Mouse (Mus musculus) forebrain, embryonic 13.5 days (tissue): ENCODE measurements around the gene Grk4. TPM values are rescaled to one million over a fixed set of nuclear protein-coding genes. Genes with fewer than 3 reads are reported as not detected.
A peak's percentile ranks its signal among the peaks of the same experiment; 100 is the strongest.
"Not testable (repeated sequence)": the region's sequence is repeated elsewhere in the genome, so short reads cannot be mapped to it uniquely, and the experiment has no call there.

Experiments
- ATAC-seq: fragments of 200-750 bp; cut with Nextera tagmentation; 2 replicates; pipeline ENCODE4 v1.8.0; 2017
- H3K27ac ChIP-seq: fragments of 300-500 bp; sonication (generic); 2 replicates; pipeline ENCODE4 v1.5.1; 2015; ENCODE audit warnings: inconsistent platforms, mild to moderate bottlenecking, moderate library complexity
- H3K27me3 ChIP-seq: fragments of 300-500 bp; sonication (generic); 2 replicates; pipeline ENCODE4 v1.6.1; 2015; ENCODE audit warnings: mild to moderate bottlenecking, inconsistent platforms
- H3K36me3 ChIP-seq: fragments of 300-500 bp; sonication (generic); 2 replicates; pipeline ENCODE4 v1.6.1; 2015; ENCODE audit warnings: mild to moderate bottlenecking, inconsistent platforms; ENCODE audit not compliant: poor library complexity, severe bottlenecking
- H3K4me1 ChIP-seq: fragments of 300-500 bp; sonication (generic); 2 replicates; pipeline ENCODE4 v1.6.1; 2015; ENCODE audit warnings: inconsistent platforms
- H3K4me2 ChIP-seq: fragments of 300-500 bp; sonication (generic); 2 replicates; pipeline ENCODE4 v1.6.1; 2015; ENCODE audit warnings: inconsistent platforms, mild to moderate bottlenecking, moderate library complexity
- H3K4me3 ChIP-seq: fragments of 300-500 bp; sonication (generic); 2 replicates; pipeline ENCODE4 v1.5.1; 2015; ENCODE audit warnings: mild to moderate bottlenecking, inconsistent platforms
- H3K9ac ChIP-seq: fragments of 300-500 bp; sonication (generic); 2 replicates; pipeline ENCODE4 v1.6.1; 2015; ENCODE audit warnings: mild to moderate bottlenecking, inconsistent platforms
- H3K9me3 ChIP-seq: fragments of 300-500 bp; sonication (generic); replicated peaks from 2 replicates; pipeline ENCODE4 v1.6.1; 2016; ENCODE audit warnings: inconsistent platforms
- WGBS: fragments of 180-500 bp; shearing (Covaris S2); methylation state at CpG from one replicate; pipeline ENCODE4 v1.1.7; 2015; 5-methylcytosine and 5-hydroxymethylcytosine counted together
- polyA plus RNA-seq: library from polyadenylated mRNA; unstranded; fragments of >200 nt; fragmentation: Nextera tagmentation; extraction: Ambion mirVana; gene quantifications from 2 replicates; pipeline ENCODE4 v1.2.1, GENCODE M21; 2015

Grk4 gene
- polyA plus RNA-seq, 1 experiment from 2014 or later, result 1.0 TPM

DNA sequence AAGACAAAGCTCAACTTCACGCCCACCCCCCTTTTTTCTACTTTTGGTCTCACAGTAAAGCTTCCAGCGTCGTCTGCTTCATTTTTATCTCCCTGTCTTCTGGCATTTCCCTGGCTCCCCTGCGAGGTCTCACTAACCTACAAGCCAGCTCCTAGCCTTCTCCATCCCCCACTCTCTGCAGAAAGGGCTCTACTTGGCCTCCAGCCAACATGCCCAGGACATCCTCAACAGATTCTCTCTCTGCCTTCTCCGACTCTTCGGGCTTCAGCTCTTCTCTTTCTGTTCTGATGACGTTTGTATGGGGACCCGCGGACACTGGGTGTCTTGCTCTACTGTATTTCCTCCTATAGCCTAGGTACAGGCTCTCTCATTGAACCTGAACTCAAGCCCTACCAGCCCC, 5.3 kb upstream of the Grk4 start:
- 92% methylated on average over 9 of the region's 9 CpGs for WGBS
- no peak for ATAC-seq
- H3K27ac ChIP-seq, result no peak overlapping the region
- no peak overlapping the region for H3K9ac ChIP-seq
- H3K4me1 ChIP-seq, result peaks cover 8% of the 10 kb centered on the region
- H3K4me3 ChIP-seq, result no peak overlapping the region
- H3K9me3 ChIP-seq, result no peaks in the 10 kb centered on the region
- no peaks in the 10 kb centered on the region for H3K27me3 ChIP-seq
- no peak overlapping the region for H3K4me2 ChIP-seq
- H3K36me3 ChIP-seq, result peaks cover 73% of the 10 kb centered on the region

DNA sequence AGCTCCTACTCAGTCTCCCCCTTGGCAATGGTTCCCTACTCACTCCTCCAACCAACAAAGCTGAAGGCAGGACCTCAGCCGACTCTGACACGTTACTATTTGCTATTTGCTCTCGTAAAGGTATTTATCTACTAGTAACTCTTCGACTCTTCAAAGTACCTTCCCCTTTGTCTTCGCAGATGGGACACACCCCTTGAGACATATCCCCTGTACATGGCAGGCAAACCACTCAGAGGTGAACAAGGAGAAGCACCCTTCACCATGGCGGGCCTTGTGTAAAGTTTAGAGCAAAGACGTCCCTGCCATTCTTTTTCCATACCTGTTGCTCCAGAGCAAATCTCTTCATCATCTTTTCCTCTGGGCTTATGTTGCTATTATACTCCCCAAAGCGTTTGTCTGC, 2.6 kb upstream of the Grk4 start:
- H3K9me3 ChIP-seq, result no peaks in the 10 kb centered on the region
- no peak overlapping the region for H3K4me3 ChIP-seq
- no peaks in the 10 kb centered on the region for H3K27me3 ChIP-seq
- H3K4me2 ChIP-seq, result no peak overlapping the region
- H3K9ac ChIP-seq, result no peak overlapping the region
- ATAC-seq, result no peak
- 97% methylated on average over 8 of the region's 8 CpGs for WGBS
- peaks cover 8% of the 10 kb centered on the region for H3K4me1 ChIP-seq
- H3K27ac ChIP-seq, result no peak overlapping the region
- peaks cover 46% of the 10 kb centered on the region for H3K36me3 ChIP-seq

DNA sequence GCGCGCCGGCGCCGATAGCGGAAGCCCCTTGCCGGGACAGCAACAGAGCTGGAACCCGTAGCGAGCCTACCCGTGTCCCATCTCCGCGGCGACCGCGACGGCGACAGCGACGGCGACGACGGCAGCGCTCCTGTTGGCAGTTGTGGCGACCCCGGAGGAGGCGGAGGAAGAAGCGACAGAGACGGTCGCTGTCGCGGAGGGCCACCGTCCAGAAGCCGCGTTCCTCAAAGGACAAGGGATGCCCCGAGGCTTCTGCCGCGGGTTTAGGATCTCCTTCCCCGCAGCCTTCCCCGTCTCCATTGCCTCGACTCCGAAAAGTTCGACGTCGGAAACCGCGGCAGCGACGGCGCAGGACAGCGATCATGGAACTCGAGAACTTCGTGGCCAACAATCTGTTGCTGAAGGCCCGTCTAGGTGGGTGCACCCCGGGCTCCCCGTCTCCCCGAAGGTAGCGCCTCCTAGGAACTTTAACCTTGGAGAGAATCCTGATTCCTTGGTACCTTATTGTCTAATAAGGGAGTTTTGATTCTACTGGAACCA, 482 bp downstream of the Grk4 start:
- H3K4me3 ChIP-seq, result peak overlapping the region; percentile 62
- ATAC-seq, result no peak
- WGBS, result under 1% methylated on average over 56 of the region's 57 CpGs
- H3K9me3 ChIP-seq, result no peaks in the 10 kb centered on the region
- peak overlapping the region; percentile 64 for H3K4me2 ChIP-seq
- peak overlapping the region; percentile 75 for H3K27ac ChIP-seq
- H3K9ac ChIP-seq, result peak overlapping the region; percentile 67
- H3K36me3 ChIP-seq, result peaks cover 15% of the 10 kb centered on the region
- no peaks in the 10 kb centered on the region for H3K27me3 ChIP-seq
- H3K4me1 ChIP-seq, result peaks cover 8% of the 10 kb centered on the region

DNA sequence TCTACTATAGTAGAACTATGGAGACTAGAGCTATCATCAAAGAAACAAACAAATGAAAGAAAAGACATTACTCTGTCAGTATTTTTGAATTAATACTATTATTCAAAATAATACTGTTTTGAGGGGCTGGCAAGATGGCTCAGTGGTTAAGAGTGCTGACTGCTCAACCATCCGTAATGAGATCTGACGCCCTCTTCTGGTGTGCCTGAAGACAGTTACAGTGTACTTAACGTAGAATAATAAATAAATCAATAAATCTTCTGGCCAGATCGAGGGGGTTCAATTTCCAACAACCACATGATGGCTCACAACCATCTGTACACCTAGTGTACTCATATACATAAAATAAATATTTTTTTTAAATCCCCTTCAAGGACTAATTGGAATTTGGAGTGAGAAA, 1.7 kb downstream of the Grk4 start:
- no peak overlapping the region for H3K9ac ChIP-seq
- no peak overlapping the region for H3K4me3 ChIP-seq
- no peak overlapping the region for H3K4me2 ChIP-seq
- no peaks in the 10 kb centered on the region for H3K9me3 ChIP-seq
- H3K36me3 ChIP-seq, result peaks cover 5% of the 10 kb centered on the region
- no peak overlapping the region for H3K27ac ChIP-seq
- no peak for ATAC-seq
- peaks cover 8% of the 10 kb centered on the region for H3K4me1 ChIP-seq
- WGBS, result 88% methylated on average over 4 of the region's 4 CpGs
- no peaks in the 10 kb centered on the region for H3K27me3 ChIP-seq

DNA sequence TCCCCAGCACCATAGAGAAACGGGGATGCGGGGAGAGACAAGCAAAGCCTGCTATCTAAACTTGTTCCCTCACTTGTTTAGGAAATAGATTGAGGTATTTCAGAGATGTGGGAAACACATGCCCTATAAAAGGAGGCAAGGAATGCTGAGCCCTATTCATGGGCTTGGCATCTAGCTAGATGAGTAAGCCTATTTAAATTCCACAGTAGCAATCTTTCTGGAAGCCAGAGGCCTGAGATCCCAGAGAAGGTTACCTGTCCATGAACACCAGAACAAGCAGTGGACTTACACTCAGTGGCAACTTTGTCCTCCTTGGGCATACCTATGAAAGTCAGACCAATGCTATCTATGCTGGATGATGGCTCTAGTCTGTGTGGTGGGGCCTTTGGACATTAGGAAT, 3.1 kb downstream of the Grk4 start:
- H3K4me2 ChIP-seq, result no peak overlapping the region
- H3K9me3 ChIP-seq, result no peaks in the 10 kb centered on the region
- ATAC-seq, result no peak
- no peak overlapping the region for H3K27ac ChIP-seq
- no peaks in the 10 kb centered on the region for H3K27me3 ChIP-seq
- no peak overlapping the region for H3K9ac ChIP-seq
- WGBS, result 96% methylated on average over 2 of the region's 2 CpGs
- H3K4me1 ChIP-seq, result peaks cover 8% of the 10 kb centered on the region
- H3K4me3 ChIP-seq, result no peak overlapping the region
- H3K36me3 ChIP-seq, result no peaks in the 10 kb centered on the region

DNA sequence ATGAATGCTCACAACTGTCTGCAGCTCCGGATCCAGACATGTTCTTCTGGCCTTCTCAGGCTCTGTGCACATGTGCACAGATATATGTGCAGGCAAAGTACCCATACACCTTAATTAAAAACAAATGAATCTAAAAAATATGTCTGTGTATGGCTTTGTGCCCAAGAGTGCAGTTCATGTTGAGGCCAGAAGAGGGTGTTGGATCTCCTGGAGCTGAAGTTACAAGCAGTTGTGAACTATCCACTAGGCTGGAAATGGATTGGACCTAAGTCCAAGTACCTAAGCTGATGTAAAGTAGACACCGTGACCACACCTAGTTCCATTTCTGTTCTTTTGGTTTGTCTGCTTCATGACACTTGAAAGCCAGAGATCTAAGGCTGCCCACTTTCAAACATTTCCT, 9.3 kb downstream of the Grk4 start:
- Histone ChIP-seq H3K27ac (no peak overlapping the region), H3K27me3 (no peaks in the 10 kb centered on the region), H3K9ac (no peak overlapping the region), H3K4me3 (no peak overlapping the region), H3K4me2 (no peak overlapping the region), H3K4me1 (no peaks in the 10 kb centered on the region), H3K9me3 (no peaks in the 10 kb centered on the region), H3K36me3 (no peaks in the 10 kb centered on the region)
- 86% methylated on average over 2 of the region's 2 CpGs for WGBS
- no peak for ATAC-seq

DNA sequence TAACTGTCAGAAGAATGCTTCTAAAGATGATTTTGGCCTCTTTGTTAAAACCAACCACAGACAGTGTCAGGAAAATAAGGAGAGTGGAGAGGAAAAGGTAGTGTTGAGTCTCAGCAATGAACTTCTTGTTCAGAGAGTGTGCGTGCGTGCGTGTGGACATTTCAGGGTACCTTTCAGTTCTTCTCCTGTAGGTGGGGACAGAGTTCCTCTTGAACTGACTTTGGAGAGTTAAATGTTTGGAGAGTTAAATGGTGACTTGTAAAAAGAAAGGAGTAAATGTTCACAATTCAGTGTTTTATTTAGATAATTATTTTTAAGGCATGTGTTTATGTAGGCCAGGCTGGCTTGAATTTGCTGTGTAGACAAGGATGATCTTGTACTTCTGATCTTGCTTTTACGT, 10.1 kb downstream of the Grk4 start:
- no peak overlapping the region for H3K4me2 ChIP-seq
- no peak overlapping the region for H3K9ac ChIP-seq
- no peaks in the 10 kb centered on the region for H3K9me3 ChIP-seq
- no peak overlapping the region for H3K27ac ChIP-seq
- no peak overlapping the region for H3K4me3 ChIP-seq
- H3K27me3 ChIP-seq, result no peaks in the 10 kb centered on the region
- WGBS, result 78% methylated on average over 4 of the region's 4 CpGs
- no peaks in the 10 kb centered on the region for H3K36me3 ChIP-seq
- no peak for ATAC-seq
- H3K4me1 ChIP-seq, result no peaks in the 10 kb centered on the region

DNA sequence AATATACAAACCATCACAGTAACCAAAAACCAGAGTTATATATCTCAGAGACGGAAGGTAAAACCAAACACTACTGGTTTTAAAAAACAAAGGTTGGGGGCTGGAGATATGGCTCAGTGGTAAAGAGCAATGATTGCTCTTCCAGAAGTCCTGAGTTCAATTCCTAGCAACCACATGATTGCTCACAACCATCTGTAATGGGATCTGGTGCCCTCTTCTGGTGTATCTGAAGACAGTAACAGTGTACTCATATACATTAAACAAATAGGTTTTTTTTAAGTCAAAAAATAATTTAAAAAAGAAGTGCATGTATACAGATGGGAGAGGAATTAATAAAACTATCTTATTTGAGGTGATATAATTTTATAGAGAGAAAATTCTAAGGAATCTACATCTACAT, 29.7 kb downstream of the Grk4 start:
- H3K4me1 ChIP-seq, result no peaks in the 10 kb centered on the region
- no peak overlapping the region for H3K9ac ChIP-seq
- H3K9me3 ChIP-seq, result no peaks in the 10 kb centered on the region
- no peak for ATAC-seq
- no peak overlapping the region for H3K4me2 ChIP-seq
- H3K27ac ChIP-seq, result no peak overlapping the region
- no peak overlapping the region for H3K4me3 ChIP-seq
- WGBS, result 97% methylated on average over 1 of the region's 1 CpGs
- no peaks in the 10 kb centered on the region for H3K27me3 ChIP-seq
- H3K36me3 ChIP-seq, result no peaks in the 10 kb centered on the region

DNA sequence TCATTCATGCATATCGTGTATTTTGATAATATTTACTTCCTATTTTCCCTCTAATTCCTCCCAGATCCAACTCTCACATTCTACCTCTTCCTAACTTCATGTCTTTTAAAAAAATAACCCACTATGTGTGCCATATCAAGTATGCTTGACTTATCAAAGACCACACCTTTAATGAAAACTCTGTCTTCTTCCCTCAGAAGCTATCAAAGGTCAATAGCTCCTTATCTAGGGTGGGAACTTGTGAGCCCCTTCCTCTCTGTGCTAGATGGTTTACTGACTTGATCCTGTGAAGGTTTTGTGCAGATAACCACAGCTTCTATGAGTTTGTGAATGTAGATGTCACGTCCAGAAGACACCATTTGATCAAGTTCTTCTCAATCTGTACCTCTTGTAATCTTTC, 32.6 kb downstream of the Grk4 start:
- ATAC-seq, result no peak
- 68% methylated on average over 2 of the region's 2 CpGs for whole genome bisulfite sequencing
- H3K4me3 ChIP-seq, result no peak overlapping the region
- H3K4me2 ChIP-seq, result no peak overlapping the region
- H3K36me3 ChIP-seq, result no peaks in the 10 kb centered on the region
- no peaks in the 10 kb centered on the region for H3K4me1 ChIP-seq
- no peak overlapping the region for H3K27ac ChIP-seq
- H3K9me3 ChIP-seq, result no peaks in the 10 kb centered on the region
- H3K9ac ChIP-seq, result no peak overlapping the region
- no peaks in the 10 kb centered on the region for H3K27me3 ChIP-seq

DNA sequence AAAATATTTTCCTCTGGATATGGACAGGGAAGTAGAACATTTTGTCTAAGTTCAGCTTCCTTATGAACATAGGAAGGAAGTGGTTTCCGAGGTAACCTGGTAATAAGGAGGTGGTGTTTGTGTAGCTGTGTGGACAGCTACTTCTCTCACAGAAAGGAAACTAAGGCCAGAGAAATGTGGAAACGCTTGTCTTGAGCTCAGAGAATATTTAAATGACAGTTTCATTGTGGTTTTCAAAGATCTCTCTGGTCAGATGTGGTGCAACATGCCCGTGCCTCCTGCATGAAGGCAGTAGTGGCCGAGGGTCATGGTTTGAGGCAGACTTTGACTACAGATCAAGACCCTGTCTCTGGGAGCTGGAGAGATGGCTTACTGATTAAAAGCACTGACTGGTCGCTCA, 35.3 kb downstream of the Grk4 start:
- H3K27ac ChIP-seq, result no peak overlapping the region
- ATAC-seq, result no peak
- no peaks in the 10 kb centered on the region for H3K36me3 ChIP-seq
- H3K9me3 ChIP-seq, result no peaks in the 10 kb centered on the region
- H3K4me2 ChIP-seq, result no peak overlapping the region
- H3K9ac ChIP-seq, result no peak overlapping the region
- H3K27me3 ChIP-seq, result no peaks in the 10 kb centered on the region
- no peaks in the 10 kb centered on the region for H3K4me1 ChIP-seq
- 79% methylated on average over 5 of the region's 5 CpGs for whole genome bisulfite sequencing
- H3K4me3 ChIP-seq, result no peak overlapping the region

DNA sequence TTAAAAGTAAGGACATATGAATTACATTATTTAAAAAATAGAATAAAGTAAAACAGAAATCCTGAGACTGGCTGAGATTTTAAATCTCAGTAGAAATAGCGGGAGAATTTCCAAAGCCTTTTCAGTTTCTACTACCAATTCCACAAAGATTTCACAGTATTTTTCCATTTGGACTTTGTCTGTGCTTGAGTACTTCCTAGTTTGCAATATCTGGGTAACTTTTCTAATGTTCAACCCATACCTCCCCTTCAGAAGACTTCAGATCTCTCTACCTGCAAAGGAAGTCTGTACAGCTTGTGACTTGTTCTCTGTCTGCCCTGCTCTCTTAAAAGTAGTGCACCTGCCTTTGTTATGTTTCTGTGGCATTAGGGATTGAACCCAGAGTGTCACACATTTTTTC, 48.3 kb downstream of the Grk4 start:
- WGBS, result 96% methylated on average over 1 of the region's 1 CpGs

DNA sequence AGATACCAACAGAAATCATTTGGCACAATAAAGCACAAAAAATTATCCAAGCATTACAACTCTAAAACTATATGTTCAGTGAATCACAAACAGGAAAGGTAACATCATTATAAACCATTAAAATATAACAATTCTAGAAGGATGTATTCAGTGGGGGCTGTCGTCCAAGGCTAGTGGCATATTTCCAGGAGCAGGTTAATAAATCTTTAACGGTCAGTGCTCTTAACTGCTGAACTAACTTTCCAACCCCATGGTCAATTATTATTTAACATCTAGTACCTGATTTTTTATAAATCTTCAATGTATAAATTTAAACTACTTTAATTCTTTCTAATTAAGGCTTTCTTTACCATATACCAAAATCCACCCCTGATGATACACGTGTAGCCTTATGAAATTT, 54.2 kb downstream of the Grk4 start:
- not testable (repeated sequence) for ATAC-seq

More for the DNA sequence above, 48.3 kb downstream of the Grk4 start:
- no peak overlapping the region for H3K27ac ChIP-seq
- H3K4me3 ChIP-seq, result no peak overlapping the region
- no peaks in the 10 kb centered on the region for H3K36me3 ChIP-seq
- H3K9me3 ChIP-seq, result no peaks in the 10 kb centered on the region
- no peaks in the 10 kb centered on the region for H3K4me1 ChIP-seq
- H3K4me2 ChIP-seq, result no peak overlapping the region
- H3K9ac ChIP-seq, result no peak overlapping the region
- no peaks in the 10 kb centered on the region for H3K27me3 ChIP-seq
- no peak for ATAC-seq

DNA sequence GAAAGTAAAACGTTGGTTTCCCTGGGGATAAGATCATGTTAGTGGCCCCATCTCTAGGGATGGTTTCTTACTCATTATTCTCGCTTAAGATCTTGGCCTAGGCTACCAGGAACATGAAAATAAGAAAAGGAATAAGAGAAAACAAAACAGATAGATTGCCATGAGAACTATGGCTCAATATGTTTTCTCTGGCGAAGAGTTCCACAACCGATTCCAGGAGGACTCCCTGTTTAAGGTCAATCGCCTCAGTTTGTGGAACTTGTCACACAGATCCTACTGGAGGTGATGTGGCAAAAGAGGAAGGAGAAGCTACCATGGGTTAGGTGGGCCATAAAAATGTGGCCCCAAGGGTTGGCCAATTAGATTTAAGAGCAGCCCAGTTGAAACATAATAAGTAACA, 54.6 kb downstream of the Grk4 start:
- Histone ChIP-seq H3K4me3 (no peak overlapping the region), H3K4me1 (no peaks in the 10 kb centered on the region), H3K9me3 (no peaks in the 10 kb centered on the region), H3K9ac (no peak overlapping the region), H3K27me3 (no peaks in the 10 kb centered on the region), H3K4me2 (no peak overlapping the region), H3K27ac (no peak overlapping the region), H3K36me3 (no peaks in the 10 kb centered on the region)
- WGBS, result 84% methylated on average over 5 of the region's 5 CpGs
- no peak for ATAC-seq

More for the DNA sequence above, 54.2 kb downstream of the Grk4 start:
- H3K9me3 ChIP-seq, H3K36me3 ChIP-seq, H3K9ac ChIP-seq, H3K4me3 ChIP-seq, H3K4me1 ChIP-seq, H3K27me3 ChIP-seq, H3K27ac ChIP-seq, H3K4me2 ChIP-seq: not testable (repeated sequence)
- 84% methylated on average over 3 of the region's 3 CpGs for WGBS
